Mouse (Mus musculus): ENCODE results near the gene Mpdz. TPM values are rescaled to one million over a fixed set of nuclear protein-coding genes. Genes with fewer than 3 reads are reported as not detected.

Mpdz gene
- 13.8 TPM for polyA plus RNA-seq (2014; fragmentation: Illumina TruSeq; extraction: RNeasy Lipid Tissue Mini Kit (QIAGEN cat#74804); ENCODE audit: low read depth, low replicate concordance)

GRCm38 (mm10) chr4:81442078-81442981 lies at the start of gene Mpdz:
TSS of gene Mpdz (minus strand) at chr4:81442815.

All from kidney, adult 10 weeks (tissue).